Mouse (Mus musculus) lung, postnatal 0 days (tissue): ENCODE data around the gene Tbc1d2b. TPM values are rescaled to one million over a fixed set of nuclear protein-coding genes. Genes with fewer than 3 reads are reported as not detected.

Experiments used
- ATAC-seq: fragments of 200-750 bp; cut with Nextera tagmentation; 2 replicates; pipeline ENCODE4 v1.8.0; 2017; ENCODE audit warnings: moderate library complexity
- DNase-seq: peaks from one replicate; pipeline ENCODE4 v3.0.0-alpha.2; 2016; ENCODE audit warnings: low spot score
- H3K27ac ChIP-seq: fragments of 300-500 bp; sonication (generic); 2 replicates; pipeline ENCODE4 v1.5.1; 2014; ENCODE audit warnings: antibody characterized with exemption, mild to moderate bottlenecking, low read length, mixed read lengths
- H3K27me3 ChIP-seq: fragments of 300-500 bp; sonication (generic); replicated peaks from 2 replicates; pipeline ENCODE4 v1.6.1; 2014; ENCODE audit warnings: low read length, mixed read lengths; ENCODE audit not compliant: insufficient read depth
- H3K36me3 ChIP-seq: fragments of 300-500 bp; sonication (generic); 2 replicates; pipeline ENCODE4 v1.6.1; 2014; ENCODE audit warnings: low read length, mixed read lengths; ENCODE audit not compliant: insufficient read depth
- H3K4me1 ChIP-seq: fragments of 300-500 bp; sonication (generic); 2 replicates; pipeline ENCODE4 v1.6.1; 2014; ENCODE audit warnings: antibody characterized with exemption, low read depth, low read length, mixed read lengths; ENCODE audit not compliant: insufficient read depth
- H3K4me2 ChIP-seq: fragments of 300-500 bp; sonication (generic); replicated peaks from 2 replicates; pipeline ENCODE4 v1.6.1; 2014; ENCODE audit warnings: low read depth, mild to moderate bottlenecking, low read length, moderate library complexity, mixed read lengths
- H3K4me3 ChIP-seq: fragments of 300-500 bp; sonication (generic); 2 replicates; pipeline ENCODE4 v1.5.1; 2014; ENCODE audit warnings: low read depth, low read length
- H3K9ac ChIP-seq: fragments of 300-500 bp; sonication (generic); replicated peaks from 2 replicates; pipeline ENCODE4 v1.6.1; 2014; ENCODE audit warnings: low read depth, mild to moderate bottlenecking
- H3K9me3 ChIP-seq: fragments of 300-500 bp; sonication (generic); 2 replicates; pipeline ENCODE4 v1.6.1; 2016; ENCODE audit warnings: low read length, mixed read lengths
- CTCF ChIP-seq: IDR thresholded peaks from 2 replicates; pipeline ENCODE4 v1.5.1; 2016; ENCODE audit warnings: antibody characterized with exemption, mild to moderate bottlenecking
- EP300 ChIP-seq: IDR thresholded peaks from 2 replicates; pipeline ENCODE4 v1.6.1; 2016; ENCODE audit warnings: antibody characterized with exemption, mild to moderate bottlenecking, control low read depth
- WGBS: fragments of 180-500 bp; shearing (Covaris S2); extraction: QIAGEN DNeasy Blood & Tissue Kit; methylation state at CpG from one replicate; pipeline ENCODE4 v1.1.7; 2014; 5-methylcytosine and 5-hydroxymethylcytosine counted together
- polyA plus RNA-seq: library from polyadenylated mRNA; unstranded; fragments of >200 nt; fragmentation: Nextera tagmentation; extraction: Ambion mirVana; gene quantifications from 2 replicates; pipeline ENCODE4 v1.2.1, GENCODE M21; 2015

Tbc1d2b gene
- polyA plus RNA-seq, 1 experiment from 2014 or later: 9.5 TPM

DNA sequence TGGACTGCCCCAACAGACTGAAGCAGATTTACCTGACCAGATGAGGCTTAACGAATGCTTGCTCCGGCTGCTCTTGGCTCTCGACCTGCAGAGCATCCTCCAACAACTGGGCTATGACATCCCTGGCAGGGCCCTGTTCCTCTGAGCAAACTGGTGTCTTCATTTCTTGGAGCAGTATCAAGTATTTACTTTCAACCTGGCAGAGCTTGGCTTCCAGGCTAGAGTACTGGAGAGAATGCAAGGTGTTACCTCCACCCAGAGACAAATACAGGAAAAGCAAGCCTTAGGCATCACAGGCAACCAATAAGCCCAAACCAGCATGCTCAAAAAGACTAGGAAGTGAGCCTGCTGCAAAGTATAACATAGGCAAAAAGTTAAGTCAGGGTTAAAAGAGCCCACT, 48.3 kb downstream of the Tbc1d2b start:
- Histone ChIP-seq H3K9ac (no peak overlapping the region), H3K27me3 (no peaks in the 10 kb centered on the region), H3K27ac (no peak overlapping the region), H3K4me1 (no peaks in the 10 kb centered on the region), H3K36me3 (peaks cover 25% of the 10 kb centered on the region), H3K4me3 (no peak overlapping the region), H3K9me3 (no peaks in the 10 kb centered on the region), H3K4me2 (no peak overlapping the region)
- WGBS: 89% methylated on average over 3 of the region's 3 CpGs
- TF ChIP-seq CTCF: no peak
- TF ChIP-seq EP300: no peak
- no peak for DNase-seq
- ATAC-seq: no peak

DNA sequence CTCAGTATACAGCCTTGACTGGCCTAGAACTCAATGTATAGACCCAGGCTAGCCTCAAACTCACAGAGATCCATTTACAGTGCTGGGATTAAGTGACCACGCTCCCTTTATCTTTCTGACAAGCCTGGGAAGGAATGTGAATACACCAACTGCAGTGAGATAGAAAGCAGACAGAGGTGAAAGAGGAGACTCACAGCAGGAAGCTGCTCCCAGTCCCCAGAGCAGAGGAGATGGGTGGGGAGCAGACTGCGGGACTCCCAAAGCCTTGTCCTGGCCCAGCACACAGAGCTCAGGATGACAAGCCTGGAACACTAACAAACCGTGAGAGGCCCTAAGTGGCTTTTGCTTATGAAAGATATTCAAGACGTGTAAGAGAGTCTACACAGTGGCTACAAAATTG, 53.1 kb downstream of the Tbc1d2b start:
- H3K4me2 ChIP-seq: no peak overlapping the region
- no peak overlapping the region for H3K9ac ChIP-seq
- H3K36me3 ChIP-seq: peaks cover 40% of the 10 kb centered on the region
- no peak for DNase-seq
- no peaks in the 10 kb centered on the region for H3K9me3 ChIP-seq
- H3K4me3 ChIP-seq: no peak overlapping the region
- H3K27ac ChIP-seq: no peak overlapping the region
- H3K27me3 ChIP-seq: no peaks in the 10 kb centered on the region
- no peaks in the 10 kb centered on the region for H3K4me1 ChIP-seq
- 68% methylated on average over 4 of the region's 4 CpGs for WGBS
- TF ChIP-seq EP300 (no peak), CTCF (no peak)
- ATAC-seq: no peak

DNA sequence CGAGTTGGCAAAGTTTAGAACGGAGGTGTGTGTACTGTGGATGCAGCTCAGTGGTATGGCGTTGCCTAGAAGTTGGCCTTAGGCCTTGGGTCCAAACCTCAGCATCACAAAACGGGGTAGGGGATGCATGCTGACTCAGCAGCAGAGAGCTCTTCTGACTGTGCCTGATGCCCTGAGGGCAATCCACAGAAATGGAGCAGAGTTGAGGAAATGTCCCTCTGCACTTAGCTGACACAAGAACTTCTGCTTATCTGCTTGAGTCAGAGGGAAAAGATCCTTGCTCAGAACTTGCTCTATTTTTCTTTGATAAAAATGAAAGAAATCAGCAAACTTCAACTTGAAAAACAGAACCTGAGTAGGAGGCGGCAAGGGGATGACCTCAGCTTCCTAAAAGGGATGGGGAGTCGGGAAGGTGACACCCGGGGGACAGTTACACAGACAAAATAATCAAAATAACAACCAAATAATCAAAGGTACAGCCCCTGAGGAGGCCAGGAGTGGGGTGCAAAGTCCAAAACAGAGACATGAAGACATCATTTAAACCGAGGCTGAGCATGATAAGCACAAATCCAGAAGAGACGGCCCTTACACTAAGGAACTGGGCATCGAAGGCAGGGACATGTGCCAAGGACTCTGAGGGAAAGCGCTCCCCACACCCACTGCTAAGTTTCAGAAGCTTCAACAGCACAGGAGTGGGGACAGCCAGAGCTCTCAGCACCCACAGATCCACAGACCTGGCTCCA, 54.2 kb downstream of the Tbc1d2b start:
- Histone ChIP-seq H3K9ac (no peak overlapping the region), H3K4me2 (no peak overlapping the region), H3K9me3 (no peaks in the 10 kb centered on the region), H3K27ac (no peak overlapping the region), H3K4me3 (no peak overlapping the region), H3K36me3 (peaks cover 44% of the 10 kb centered on the region), H3K4me1 (no peaks in the 10 kb centered on the region), H3K27me3 (no peaks in the 10 kb centered on the region)
- no peak for TF ChIP-seq EP300
- TF ChIP-seq CTCF: no peak
- DNase-seq (no peak), ATAC-seq (no peak)
- 81% methylated on average over 11 of the region's 11 CpGs for WGBS

- ATAC-seq (no peak), DNase-seq (no peak)
- WGBS: 62% methylated on average over 3 of the region's 3 CpGs
- Histone ChIP-seq H3K9ac (no peak overlapping the region), H3K4me1 (no peaks in the 10 kb centered on the region), H3K4me3 (no peak overlapping the region), H3K9me3 (no peaks in the 10 kb centered on the region), H3K36me3 (peaks cover 27% of the 10 kb centered on the region), H3K27ac (no peak overlapping the region), H3K4me2 (no peak overlapping the region), H3K27me3 (no peaks in the 10 kb centered on the region)
- TF ChIP-seq CTCF (no peak), EP300 (no peak)
Measured at GRCm38 (mm10) chr9:90213127-90213526, 57.5 kb downstream of the Tbc1d2b start.

DNA sequence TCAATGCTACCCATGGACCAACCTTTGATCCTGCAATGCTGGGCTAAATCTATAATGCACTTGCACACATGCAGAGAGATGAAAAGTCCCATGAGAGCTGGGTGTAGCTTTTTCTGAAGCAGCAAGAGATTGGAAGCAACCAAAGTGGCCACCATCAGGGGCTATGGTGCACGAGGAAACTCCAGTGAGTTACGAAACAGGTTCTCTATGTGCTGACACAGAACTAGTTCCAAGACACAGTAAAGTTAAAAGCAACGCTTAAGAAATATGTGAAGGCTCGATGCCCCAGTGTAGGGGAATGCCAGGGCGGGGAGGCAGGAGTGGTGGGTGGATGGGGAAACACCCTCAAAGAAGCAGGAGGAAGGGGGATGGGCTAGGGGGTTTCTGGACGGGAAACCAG, 61.9 kb downstream of the Tbc1d2b start:
- Histone ChIP-seq H3K27ac (no peak overlapping the region), H3K36me3 (peaks cover 30% of the 10 kb centered on the region), H3K4me3 (no peak overlapping the region), H3K4me1 (no peaks in the 10 kb centered on the region), H3K9ac (no peak overlapping the region), H3K27me3 (no peaks in the 10 kb centered on the region), H3K4me2 (no peak overlapping the region), H3K9me3 (no peaks in the 10 kb centered on the region)
- 50% methylated on average over 6 of the region's 6 CpGs for WGBS
- no peak for ATAC-seq
- DNase-seq: no peak
- no peak for TF ChIP-seq EP300
- TF ChIP-seq CTCF: no peak

DNA sequence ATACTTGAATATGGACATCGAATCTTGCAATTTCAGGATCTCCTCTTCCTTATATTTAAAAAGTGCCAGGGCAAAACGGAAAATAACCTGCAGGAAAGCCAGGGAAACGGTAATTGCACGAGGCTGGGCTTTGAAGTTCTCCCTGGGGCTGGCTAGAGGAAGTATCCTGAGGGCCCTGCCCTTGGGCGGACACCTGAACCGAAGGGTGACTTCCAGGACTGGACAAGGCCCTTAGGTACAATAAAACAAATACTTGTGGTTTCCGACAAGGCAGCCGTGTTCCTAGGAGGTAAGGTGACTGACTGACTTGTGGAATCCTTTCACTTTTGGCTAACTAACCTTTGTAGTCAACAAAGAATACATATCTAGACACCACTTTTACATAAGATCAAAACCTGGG, 62.8 kb downstream of the Tbc1d2b start:
- 61% methylated on average over 8 of the region's 8 CpGs for WGBS
- H3K9me3 ChIP-seq: no peaks in the 10 kb centered on the region
- H3K27ac ChIP-seq: no peak overlapping the region
- H3K4me3 ChIP-seq: no peak overlapping the region
- no peak overlapping the region for H3K9ac ChIP-seq
- 0 out of 2 replicates have a peak overlapping the region, but pooled peaks have one; percentile 8 for H3K4me2 ChIP-seq
- peak; percentile 61 for ATAC-seq
- TF ChIP-seq CTCF (no peak), EP300 (no peak)
- peaks cover 29% of the 10 kb centered on the region; the same call in 1 of the 2 replicates for H3K36me3 ChIP-seq
- peak; percentile 24 for DNase-seq
- H3K4me1 ChIP-seq: no peaks in the 10 kb centered on the region
- H3K27me3 ChIP-seq: no peaks in the 10 kb centered on the region
